Mouse (Mus musculus) ES-Bruce4 (cell line): ENCODE measurements around the gene Carhsp1.

Source experiments
- CTCF ChIP-seq: IDR thresholded peaks from one replicate; pipeline ENCODE4 v1.8.1; 2011; ENCODE audit warnings: low read depth, low read length
- POLR2A ChIP-seq: IDR thresholded peaks from one replicate; pipeline ENCODE4 v1.8.1; 2011; ENCODE audit warnings: low read length; ENCODE audit not compliant: insufficient read depth

DNA sequence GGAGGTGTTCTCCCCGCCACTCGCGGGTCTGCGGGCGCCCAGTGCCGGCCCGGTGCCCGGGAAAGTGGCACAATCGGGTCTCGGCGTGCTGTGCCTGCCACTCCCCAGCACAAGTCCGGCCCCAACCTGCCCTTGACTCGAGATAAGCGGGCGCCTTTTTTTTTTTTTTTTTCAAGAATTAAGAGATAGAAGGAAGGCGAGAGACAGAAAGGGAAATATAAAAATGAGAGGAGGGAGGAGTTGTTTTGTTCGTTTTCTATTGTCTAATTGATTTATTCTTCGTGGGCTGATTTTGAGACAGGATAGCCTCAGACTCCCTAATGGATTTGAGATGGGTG is 364 bp upstream of the Carhsp1 start:
- TF ChIP-seq POLR2A (no peak), CTCF (no peak)
